Mouse (Mus musculus) kidney, postnatal 14 days (tissue): ENCODE measurements around the gene Garem2.

Experiments
- DNase-seq: peaks from one replicate; pipeline ENCODE4 v3.0.0; 2022; ENCODE audit warnings: mixed read lengths

The Garem2 gene

DNA sequence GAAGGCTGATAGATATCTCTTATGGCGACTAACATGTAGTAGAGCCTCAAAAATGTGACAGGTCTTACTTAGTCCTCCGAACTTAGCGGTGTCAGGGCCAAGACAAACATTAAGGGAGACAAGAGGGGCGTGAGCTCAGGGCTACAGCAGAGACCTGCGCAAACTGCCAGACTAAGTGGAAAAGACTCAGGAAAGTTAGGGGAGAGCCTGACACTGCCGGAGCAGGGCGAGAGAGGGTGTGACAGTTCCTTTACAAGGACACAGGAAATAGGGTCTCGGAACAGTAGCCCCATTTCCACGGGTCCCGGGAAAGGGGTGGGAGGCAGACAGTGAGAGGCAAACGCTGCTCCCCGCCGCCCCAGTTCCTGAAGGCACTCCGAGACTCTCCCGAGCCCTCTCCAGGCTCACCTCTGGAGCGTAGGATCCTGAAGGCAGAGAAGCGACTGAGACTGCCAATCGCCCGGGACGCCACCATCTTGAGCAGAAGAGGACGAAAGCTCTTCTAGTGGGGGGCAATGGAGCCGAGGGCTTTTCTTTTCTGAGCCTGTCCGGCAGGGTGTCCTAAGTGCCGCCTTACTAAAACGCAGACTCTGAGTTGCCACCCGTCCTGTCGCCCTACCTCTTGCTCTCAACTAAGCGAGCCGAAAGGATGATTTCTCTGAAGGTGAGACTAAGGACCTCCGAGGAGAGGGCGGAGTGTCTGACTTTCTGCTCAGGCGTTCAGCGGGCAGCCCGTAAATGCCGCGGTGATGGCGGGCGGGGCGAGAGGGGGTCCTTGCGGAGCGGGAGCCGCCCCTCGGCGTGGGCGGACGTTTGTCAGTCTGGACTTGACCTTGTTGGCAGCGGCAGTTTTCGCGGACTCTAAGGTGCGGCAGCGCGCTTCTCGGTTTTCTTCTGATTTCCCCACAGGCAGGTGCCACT is 49.8 kb downstream of the Garem2 start, which contains the start of the genes Hadha and Hadhb:
Gene Hadha, minus strand, starts transcription at position 689 of the 921 bp plus-strand sequence.
Gene Hadhb, plus strand, starts transcription at position 775 of the 921 bp plus-strand sequence.
- DNase-seq, result peak; percentile 94

DNA sequence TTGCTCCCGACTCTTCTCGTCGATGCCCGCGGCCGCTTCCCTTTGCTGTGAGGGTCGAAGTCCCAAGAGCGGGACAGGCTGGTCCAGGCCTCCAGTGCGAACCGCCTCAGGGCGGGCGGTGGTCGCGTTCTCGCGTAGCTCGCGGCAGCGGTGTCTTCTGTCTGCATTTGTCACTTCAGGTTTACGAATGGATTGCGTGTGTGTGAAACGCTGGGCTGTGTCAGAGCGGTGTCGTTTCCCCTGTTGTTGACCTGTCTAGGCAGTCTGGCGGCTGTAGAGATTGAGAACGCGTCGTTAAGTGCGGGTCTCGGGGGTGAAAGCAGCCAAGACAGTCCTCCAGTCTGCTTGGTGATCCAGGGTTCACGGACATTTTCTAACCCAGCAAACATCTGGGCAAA is 50.4 kb downstream of the Garem2 start:
- no peak for DNase-seq

DNA sequence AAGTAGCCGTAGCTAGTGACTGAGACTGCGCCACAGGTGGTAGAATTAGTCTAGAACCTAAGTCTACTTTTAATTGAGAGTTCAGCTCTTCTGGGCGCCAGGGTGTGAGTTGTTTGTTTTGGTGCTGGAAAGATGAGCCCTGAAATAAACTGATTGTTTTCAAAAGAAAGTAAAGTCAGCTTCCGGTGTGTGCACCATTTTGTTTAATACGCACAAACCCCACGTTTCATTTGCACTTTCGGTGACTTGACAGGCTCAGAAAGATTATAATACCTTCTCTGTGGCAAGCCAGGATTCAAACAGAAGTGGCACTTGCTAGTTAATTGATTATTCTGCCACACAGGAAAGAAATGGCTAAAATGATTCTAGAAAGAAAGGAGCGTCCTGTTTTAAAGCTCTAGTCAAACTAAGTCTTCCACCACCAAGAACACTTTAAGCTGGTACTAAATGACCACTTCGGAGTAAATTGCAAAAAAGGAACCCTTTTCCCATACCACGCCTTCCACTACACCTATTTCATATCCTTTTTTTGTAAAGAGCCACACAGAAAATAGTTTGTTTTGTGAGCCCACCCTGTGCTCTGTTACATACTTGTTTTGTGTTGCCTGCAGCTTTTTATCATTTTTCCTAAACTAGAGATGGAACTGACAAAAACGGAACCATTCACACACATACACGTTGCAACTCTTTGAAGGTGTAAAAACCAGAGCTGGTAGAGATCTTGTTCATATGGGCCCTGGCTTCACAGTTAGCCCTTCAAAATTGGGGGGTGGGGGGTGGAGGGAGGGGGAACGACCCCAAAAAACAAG is 51.1 kb downstream of the Garem2 start:
- DNase-seq, result no peak

DNA sequence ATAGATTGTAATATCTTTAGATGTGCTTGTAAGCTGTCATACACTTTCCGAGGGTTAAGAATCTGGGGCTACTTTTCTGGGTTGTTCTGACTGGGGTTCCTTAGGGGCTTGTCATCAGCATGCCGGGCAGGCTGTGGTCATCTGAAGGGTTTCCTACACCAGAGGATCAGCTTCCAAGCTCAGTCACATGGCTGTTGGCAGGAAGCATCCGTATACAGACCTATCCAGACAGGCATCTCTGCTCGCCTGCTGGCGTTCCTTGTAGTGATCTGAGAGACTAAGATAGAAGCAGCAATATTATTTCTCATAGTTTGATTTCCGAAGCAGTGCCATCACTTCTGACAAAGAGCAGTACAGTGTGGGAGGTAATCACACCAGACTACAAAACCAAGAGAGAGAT is 54.6 kb downstream of the Garem2 start:
- DNase-seq, result no peak

DNA sequence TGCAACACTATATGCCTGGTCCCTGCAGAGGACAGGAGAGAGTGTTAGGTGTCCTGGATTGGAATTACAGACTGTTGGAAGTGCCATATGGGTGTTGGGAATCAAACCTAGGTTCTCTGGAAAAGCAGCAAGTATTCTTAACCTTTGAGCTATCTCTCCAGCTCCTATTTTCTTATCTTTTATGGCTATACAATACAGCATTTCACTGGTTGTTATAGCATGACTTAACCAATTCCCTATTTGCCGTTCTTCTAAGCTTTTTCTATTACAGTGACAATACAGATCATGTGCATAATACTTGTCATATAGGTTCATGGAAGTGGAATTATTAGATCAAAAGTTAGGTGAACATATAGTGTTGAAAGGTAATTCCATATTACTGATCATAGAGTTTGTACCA is 56.9 kb downstream of the Garem2 start:
- DNase-seq, result no peak

DNA sequence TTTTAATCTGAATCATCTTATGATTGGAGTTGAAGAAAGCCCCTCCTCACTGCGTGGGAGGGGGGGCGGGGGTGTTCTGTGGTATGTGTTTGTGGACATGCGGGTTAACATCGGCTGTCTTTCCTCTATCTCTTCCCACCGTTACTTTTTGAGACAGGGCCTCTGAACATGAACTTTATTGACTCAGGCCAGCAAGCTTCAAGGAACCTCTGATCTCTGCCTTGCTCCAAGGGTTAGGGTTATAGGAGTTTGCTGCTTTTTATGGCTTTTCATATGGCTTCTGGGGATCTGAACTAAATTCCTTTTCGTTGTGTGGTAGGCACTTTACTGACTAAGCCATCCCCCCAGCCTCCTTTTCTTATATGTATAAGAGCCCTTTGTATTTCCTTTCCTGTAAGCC is 57.4 kb downstream of the Garem2 start:
- DNase-seq, result no peak

DNA sequence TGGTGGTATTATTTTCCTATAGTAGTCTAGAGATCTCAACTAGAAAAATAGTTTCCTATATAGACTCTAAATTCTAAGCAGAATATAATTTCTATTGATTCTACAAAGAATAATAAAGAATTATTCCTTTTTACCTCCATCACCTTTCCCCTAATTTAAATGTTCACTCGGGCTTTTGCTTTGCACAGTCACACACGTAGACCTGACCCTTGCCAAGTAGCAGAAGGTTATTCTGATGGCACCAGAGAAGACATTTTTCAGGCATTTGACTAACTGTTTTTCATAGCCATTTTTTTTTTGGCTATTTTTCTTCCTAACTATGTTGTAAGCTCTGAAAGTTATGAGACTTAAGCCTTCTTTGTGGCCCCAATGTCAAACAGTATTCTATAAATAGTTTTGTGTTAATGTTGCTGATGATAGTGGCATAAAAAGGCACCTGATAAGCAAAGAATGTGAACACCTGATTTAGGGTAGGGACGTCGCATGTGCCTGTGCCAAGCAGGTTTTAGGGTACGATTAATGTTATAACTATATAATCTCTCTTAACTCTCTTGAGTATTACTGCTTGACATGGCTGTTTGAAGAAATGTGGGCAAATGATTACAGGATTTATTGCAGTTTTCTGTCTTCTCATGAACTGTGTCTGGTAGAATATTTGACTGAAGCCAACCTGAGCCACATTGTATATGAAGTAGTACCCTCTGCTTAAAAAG is 60.4 kb downstream of the Garem2 start:
- DNase-seq, result no peak
